Mouse (Mus musculus) cerebellum, postnatal 36 days (tissue): Measurements from ENCODE around the gene Rgs9bp.
"Not testable (repeated sequence)": the region's sequence is repeated elsewhere in the genome, so short reads cannot be mapped to it uniquely, and the experiment has no call there.

Source experiments
- DNase-seq, 2 experiments: peaks; one replicate each; pipeline ENCODE4 v3.0.0; 2021 to 2022; ENCODE audit warnings: mixed read lengths in 2 of 2

Gene Rgs9bp

GRCm38 (mm10) chr7:35583476-35584025 is 1.8 kb downstream of the Rgs9bp start:
- DNase-seq, result no peak

GRCm38 (mm10) chr7:35582719-35583118 is 2.7 kb downstream of the Rgs9bp start:
- DNase-seq, result no peak

- DNase-seq, result peak; percentile 23 to 26
Observed at GRCm38 (mm10) chr7:35579849-35580248, 5.5 kb downstream of the Rgs9bp start.

DNA sequence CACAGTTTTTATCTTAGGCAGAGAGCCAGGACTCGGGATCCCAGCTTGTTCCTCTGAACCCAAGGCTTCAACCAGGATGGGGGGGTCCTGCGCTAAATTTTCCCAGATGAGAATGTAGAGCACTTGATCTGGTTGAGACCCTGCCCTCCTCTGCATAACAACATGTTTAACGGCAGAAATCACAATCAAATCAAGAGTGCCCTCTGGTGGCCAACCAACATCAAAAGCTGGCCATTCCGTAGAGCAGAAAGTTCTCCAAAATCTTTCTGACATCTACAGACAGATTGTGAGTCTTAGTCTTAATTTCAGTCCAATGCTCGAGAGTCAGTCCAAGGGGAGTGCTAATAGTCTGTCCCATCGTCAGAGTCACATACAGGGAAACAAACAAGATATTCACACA is 14.5 kb downstream of the Rgs9bp start:
- DNase-seq, result not testable (repeated sequence)

DNA sequence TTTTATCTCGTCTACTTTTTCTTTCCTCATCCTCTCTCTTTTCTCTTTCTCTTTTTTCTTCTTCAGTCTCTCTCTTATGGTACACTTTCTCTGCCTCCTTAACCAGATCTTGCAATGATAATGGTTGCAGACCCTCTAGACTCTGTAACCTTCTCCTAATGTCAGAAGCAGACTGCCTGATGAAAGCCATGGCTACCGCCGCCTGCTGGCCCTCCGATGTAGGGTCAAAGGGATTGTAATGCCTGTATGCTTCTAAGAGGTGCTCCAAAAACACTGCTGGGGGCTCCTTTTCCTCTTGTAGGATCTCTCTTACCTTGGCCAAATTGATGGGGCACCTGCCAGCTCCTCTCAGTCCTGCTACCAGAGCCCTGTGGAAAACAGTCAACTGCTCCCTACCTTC is 15.7 kb downstream of the Rgs9bp start:
- not testable (repeated sequence) for DNase-seq

GRCm38 (mm10) chr7:35565965-35566364 is 19.4 kb downstream of the Rgs9bp start:
- not testable (repeated sequence) for DNase-seq

DNA sequence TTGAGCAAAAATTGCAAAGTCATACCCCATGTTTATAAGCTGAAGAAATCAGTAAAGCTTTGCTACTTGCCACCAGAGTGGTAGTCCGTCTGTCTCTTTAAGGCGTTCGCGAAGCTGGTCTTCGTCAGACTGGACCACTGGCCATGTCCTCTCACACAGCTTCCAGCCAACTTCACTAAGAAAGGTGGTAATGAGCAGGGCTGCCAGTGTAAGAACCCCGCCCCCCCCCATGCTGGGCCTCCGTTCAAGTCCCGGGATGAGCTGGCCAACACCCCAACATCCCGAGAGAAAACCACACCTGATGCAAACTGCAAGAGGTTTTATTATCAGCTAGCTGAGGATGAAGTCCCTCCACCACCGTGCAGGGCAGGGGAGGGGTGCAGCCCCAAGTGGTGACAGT is 20.5 kb downstream of the Rgs9bp start:
- DNase-seq, result not testable (repeated sequence)

DNA sequence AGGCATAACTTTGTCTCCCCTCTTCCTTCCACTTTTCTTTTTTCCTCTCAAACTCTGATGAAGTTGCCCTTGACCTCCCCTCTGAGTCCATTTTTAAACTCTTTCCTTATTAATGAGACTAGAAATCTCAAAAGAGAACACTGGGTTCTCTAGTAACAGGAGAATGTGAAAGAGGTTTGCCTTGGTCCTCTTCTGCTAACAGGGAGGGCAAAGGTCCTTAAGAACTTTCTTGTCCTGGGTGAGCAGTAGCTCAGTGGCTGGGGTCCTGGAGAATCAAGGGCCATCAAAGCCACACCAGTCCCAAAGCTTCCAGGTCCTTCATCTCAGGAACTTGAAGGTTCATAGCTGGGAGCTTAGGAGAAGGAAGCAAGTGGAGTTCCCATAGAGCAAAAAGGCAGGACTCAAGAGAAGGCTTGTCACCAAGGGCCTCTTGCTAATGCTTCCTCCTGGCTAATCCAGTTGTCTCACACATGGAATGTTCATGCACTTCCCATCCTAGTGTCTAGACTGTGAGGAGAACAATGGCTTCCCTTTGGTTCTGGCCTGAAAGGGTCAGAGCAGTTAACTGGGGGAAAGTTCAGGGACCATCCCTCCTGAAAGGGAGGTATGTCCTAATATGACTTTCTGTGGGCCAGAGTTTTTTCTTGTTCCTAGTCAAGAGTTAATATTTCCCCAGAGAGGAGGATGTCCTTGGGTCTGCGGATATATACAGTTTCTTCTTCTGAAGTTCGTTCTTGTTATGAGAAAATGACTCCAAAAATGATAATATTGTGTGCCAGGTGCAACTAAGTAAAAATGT is 21.1 kb downstream of the Rgs9bp start:
- DNase-seq, result no peak

DNA sequence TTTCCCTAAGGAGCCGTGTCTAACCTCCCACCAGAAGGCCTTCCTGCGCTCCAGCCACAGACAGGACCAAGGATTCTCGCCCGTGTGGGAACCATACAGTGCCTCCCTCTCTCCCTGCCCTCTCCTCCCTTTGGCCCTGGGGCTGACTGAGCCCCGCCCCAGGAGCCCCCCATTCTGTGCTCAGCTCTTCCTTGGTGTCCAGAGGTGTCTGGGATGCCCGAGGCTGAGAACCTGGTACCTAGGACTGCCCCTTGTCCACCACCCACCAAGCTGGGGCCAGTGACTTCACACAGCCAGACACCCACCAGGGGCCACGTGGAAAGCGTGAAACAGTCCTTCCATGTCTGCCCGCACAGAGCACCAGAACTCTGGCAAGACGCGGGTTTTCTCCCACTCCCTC is 22.3 kb downstream of the Rgs9bp start:
- DNase-seq, result no peak

GRCm38 (mm10) chr7:35559838-35560237 is 25.5 kb downstream of the Rgs9bp start:
- no peak for DNase-seq

GRCm38 (mm10) chr7:35558681-35559080 is 26.7 kb downstream of the Rgs9bp start:
- no peak for DNase-seq

DNA sequence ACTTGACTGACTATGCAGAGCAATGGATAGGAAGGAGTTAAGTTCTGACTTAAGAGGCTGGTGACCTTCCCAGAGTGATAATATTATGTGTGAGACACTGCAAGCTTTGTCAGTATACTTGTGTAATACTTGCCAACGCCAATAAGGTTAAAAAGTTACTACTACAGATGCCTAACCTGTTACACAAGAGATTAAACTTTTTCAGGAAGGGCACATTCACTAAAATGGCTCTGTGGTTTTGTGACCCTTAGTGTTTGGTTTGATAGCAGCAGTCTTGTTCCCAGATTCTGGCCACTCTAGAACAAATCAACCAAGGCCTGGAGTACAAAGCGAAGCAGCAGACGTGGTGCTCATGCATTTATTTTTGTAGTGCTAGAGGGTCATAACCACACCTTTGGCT is 27.8 kb downstream of the Rgs9bp start:
- DNase-seq, result no peak

DNA sequence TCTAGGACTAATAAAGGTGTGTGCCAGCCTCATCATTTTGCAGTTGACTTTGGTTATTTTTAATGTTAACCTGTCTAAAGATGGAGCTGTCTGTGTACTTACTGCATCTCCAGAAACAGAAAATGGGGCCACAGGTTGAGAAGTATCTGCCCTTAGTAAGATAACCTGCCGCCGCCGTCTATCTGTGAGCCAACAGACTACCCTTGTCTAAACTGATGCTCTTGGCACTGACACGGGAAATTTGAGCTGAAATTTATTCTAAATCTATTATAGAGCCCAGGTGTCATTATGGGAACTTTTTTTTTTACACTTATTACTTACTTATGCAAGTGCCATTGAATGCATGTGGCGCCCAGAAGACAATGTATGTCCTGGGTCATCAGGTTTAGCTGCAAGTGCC is 28.5 kb downstream of the Rgs9bp start:
- no peak for DNase-seq

DNA sequence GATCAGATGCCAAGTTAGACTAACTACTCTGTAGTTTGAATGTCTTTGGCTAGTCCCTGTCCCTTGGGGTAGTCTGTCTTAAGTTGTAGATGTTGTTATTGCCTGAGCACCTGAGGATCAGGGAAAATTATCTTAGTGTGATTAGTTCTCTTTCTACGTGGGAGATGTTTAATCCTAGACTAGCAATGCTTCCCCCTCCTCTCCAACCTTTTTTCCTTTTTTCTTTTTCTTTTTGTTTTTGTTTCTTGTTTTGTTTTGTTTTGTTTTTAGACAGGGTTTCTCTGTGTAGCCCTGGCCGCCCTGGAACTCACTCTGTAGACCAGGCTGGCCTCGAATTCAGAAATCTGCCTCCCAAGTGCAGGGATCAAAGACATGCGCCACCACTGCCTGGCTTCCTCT is 29.2 kb downstream of the Rgs9bp start, which contains the start of gene Nudt19:
Gene Nudt19, minus strand, starts transcription at position 100 of the 399 bp plus-strand sequence.
- DNase-seq, result no peak

DNA sequence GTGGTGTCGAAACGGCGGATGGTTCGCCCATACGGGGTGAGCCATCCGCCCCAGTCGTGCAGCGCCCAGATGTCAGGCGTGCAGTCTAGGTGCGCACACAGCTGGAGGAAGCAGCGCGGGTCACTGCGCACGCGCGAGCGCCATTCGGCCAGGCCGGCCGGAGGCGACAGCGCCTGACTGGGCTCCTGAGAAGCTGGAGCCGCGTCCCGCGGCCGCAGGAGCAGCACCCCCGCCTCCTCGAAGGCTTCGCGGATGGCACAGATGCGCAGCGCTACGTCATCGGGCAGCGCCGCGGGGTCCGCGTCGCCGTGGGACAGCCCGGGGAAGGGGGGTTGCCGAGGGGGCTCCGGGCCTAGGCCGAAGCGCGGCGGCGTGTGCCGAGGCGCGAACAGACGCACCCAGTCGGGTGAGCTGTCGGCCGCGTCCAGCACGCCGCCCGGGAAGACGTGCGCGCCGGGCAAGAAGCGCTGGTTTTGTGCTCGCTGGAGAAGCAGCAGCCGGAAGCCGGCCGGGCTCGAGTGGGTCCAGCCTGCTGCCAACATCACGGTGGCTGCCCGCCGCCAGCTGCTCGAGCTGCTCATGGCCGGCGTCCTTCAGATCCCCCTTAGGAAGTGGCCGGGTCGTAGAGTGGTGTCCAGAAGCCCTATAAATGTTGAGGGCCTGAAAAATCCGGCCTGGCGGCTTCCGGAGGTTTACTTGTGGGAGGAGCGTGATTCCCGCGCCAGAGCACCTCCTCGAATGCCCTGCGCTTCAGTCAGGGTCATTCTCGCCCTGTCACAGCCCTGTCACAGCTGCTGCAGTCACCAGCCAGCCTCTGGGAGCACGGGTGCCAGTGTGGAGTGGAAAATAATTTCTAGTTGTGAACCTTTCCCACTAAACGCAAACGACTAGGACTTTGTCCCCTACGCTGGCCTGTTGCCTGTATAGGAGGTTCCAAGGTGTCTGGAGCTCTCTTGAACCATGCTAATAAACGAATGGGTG is 29.9 kb downstream of the Rgs9bp start:
- DNase-seq, result peak; percentile 82 to 86

GRCm38 (mm10) chr7:35554605-35555175 is 30.7 kb downstream of the Rgs9bp start:
- DNase-seq, result peak; percentile 36 to 39

GRCm38 (mm10) chr7:35553751-35554604 is 31.4 kb downstream of the Rgs9bp start:
- DNase-seq, result peak; percentile 33 to 34

- DNase-seq, result peak; percentile 52 to 60
Observed at GRCm38 (mm10) chr7:35545881-35546280, 39.5 kb downstream of the Rgs9bp start.

DNA sequence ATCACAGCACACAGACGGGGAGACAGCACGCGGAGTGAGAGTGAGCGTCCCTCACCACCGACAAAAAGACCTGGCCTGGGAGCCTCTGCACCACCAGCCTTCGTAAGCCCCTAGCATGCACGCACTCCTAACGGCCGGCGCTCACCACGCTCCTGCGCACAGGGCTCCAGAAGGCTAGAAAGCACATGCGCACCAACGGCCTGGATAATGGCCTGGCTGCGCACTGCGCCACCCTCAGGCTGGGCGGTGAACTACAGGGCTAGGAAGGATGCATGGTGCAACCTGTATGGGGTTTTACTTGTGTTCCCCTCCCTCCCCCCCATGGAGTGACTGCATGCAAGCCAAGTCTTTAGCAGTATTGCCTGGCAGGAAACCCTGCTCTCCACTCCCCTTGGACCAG is 47.8 kb downstream of the Rgs9bp start, which contains the start of gene Tdrd12:
Gene Tdrd12, minus strand, starts transcription at position 184 of the 400 bp plus-strand sequence.
- DNase-seq, result no peak

- no peak for DNase-seq
Observed at GRCm38 (mm10) chr7:35535750-35536512, 49.5 kb downstream of the Rgs9bp start.

- DNase-seq, result not testable (repeated sequence)
Observed at GRCm38 (mm10) chr7:35530544-35530943, 54.8 kb downstream of the Rgs9bp start.
